Mouse (Mus musculus) left cerebral cortex, adult 18-20 months (tissue): ENCODE measurements around the gene Lin28b. TPM values are rescaled to one million over a fixed set of nuclear protein-coding genes. Genes with fewer than 3 reads are reported as not detected.

Experiments used
- DNase-seq, 2 experiments: peaks; one replicate each; pipeline ENCODE4 v3.0.0; 2021 to 2022; ENCODE audit warnings: low spot score in 2 of 2, mixed read lengths in 1 of 2
- total RNA-seq, 2 experiments: library from RNA; stranded (reverse); gene quantifications; 2 replicates each; pipeline ENCODE4 v1.2.3; 2021

Lin28b gene
- total RNA-seq, 2 experiments from 2014 or later = 5.3 to 5.6 TPM

DNA sequence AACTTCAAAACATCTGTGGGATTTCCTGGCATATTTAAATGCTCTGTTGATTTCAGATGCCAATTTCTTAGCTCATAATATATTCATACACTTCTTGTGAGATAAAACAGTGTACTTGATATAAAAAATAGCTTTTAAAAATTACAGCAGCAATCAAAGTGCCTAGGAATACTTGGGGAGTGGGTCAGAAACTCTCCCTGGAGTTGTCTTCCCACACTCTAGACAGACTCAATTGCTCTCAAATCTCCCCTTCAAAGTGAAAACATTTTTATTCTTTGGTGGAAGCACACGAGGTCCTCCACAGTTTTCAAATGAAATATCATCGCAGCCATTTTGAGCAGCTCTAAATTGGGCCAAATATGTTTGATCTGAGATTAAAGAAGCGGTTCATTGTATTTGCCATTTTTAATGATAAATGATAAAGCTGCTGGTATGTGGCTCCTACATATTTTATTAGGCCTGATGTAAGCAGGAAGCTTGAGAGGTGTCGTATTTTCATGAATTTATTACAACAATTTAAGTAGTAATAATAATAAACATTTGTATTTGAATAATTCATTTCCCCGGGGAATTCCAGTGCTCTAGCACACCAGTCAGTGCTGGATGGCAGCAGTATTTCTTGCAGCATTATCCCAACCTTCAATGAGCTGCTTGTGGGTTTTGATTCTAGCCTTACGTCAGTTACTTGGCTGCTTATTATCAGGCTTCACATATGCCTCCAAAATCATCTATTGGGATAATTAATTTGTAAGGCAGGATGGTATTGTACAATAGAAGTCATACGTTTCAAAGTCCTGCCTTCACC is 157.8 kb downstream of the Lin28b start:
- DNase-seq = no peak

Other genes starting within 250 kb of the Lin28b start
- under 1 TPM; 0.47 to 0.63 TPM for gene Bves, start 150.6 kb downstream of the Lin28b start, total RNA-seq
- 10 to 100 TPM; 49.0 to 58.1 TPM for gene Hace1, start 91.4 kb upstream of the Lin28b start, total RNA-seq